Mouse (Mus musculus): Measurements from ENCODE around the gene Tcl1b1. TPM values are rescaled to one million over a fixed set of nuclear protein-coding genes. Genes with fewer than 3 reads are reported as not detected.
"Not testable (repeated sequence)": the region's sequence is repeated elsewhere in the genome, so short reads cannot be mapped to it uniquely, and the experiment has no call there.

Tcl1b1 gene
- polyA plus RNA-seq (2015; fragmentation: Nextera tagmentation; extraction: Ambion mirVana): not detected in 2 replicates

- 63% methylated on average over 4 of the region's 4 CpGs for WGBS
- Histone ChIP-seq H3K4me2 (no peak within 1 kb of the TSS), H3K27me3 (no peaks in the 10 kb centered on the region), H3K9ac (no peak within 1 kb of the TSS), H3K4me1 (no peaks in the 10 kb centered on the region), H3K4me3 (no peak within 1 kb of the TSS), H3K36me3 (no peaks in the 10 kb centered on the region), H3K27ac (no peak within 1 kb of the TSS), H3K9me3 (no peaks in the 10 kb centered on the region)
- no peak for ATAC-seq (ENCODE audit: insufficient number of reproducible peaks, insufficient read depth, low FRiP score, low TSS enrichment, low read depth)
These were observed at the start of gene Tcl1b1 for GRCm38 (mm10) chr12:105159390-105159789. Gene Tcl1b1, plus strand, starts transcription at chr12:105159690.

- ATAC-seq (ENCODE audit: insufficient number of reproducible peaks, insufficient read depth, low FRiP score, low TSS enrichment, low read depth): no peak
- H3K9me3 ChIP-seq: no peaks in the 10 kb centered on the region
- H3K27ac ChIP-seq: no peak overlapping the region
- no peak overlapping the region for H3K4me3 ChIP-seq
- H3K4me1 ChIP-seq: peaks cover 28% of the 10 kb centered on the region
- H3K4me2 ChIP-seq: no peak overlapping the region
- no peak overlapping the region for H3K9ac ChIP-seq
- H3K27me3 ChIP-seq: no peaks in the 10 kb centered on the region
- H3K36me3 ChIP-seq: no peaks in the 10 kb centered on the region
- 46% methylated on average over 4 of the region's 4 CpGs for WGBS
These were observed 49.7 kb upstream of the Tcl1b1 start for GRCm38 (mm10) chr12:105109812-105110211.

GRCm38 (mm10) chr12:105112321-105112988 is 47.0 kb upstream of the Tcl1b1 start:
- H3K36me3 ChIP-seq: no peaks in the 10 kb centered on the region
- peaks cover 28% of the 10 kb centered on the region for H3K4me1 ChIP-seq
- H3K4me2 ChIP-seq: peak overlapping the region; percentile 22; the same call in 1 of the 2 replicates
- no peak overlapping the region for H3K9ac ChIP-seq
- peak overlapping the region; percentile 60 for H3K27ac ChIP-seq
- no peak for ATAC-seq (ENCODE audit: insufficient number of reproducible peaks, insufficient read depth, low FRiP score, low TSS enrichment, low read depth)
- no peaks in the 10 kb centered on the region for H3K27me3 ChIP-seq
- H3K4me3 ChIP-seq: no peak overlapping the region
- no peaks in the 10 kb centered on the region for H3K9me3 ChIP-seq
- 35% methylated on average over 13 of the region's 13 CpGs for WGBS

- peaks cover 11% of the 10 kb centered on the region for H3K4me1 ChIP-seq
- H3K36me3 ChIP-seq: no peaks in the 10 kb centered on the region
- 97% methylated on average over 1 of the region's 1 CpGs for WGBS
- H3K27me3 ChIP-seq: no peaks in the 10 kb centered on the region
- ATAC-seq (ENCODE audit: insufficient number of reproducible peaks, insufficient read depth, low FRiP score, low TSS enrichment, low read depth): no peak
- no peaks in the 10 kb centered on the region for H3K9me3 ChIP-seq
- H3K4me3 ChIP-seq: no peak overlapping the region
- H3K4me2 ChIP-seq: no peak overlapping the region
- no peak overlapping the region for H3K27ac ChIP-seq
- H3K9ac ChIP-seq: no peak overlapping the region
These were observed 42.8 kb upstream of the Tcl1b1 start for GRCm38 (mm10) chr12:105116648-105117047.

- no peaks in the 10 kb centered on the region for H3K27me3 ChIP-seq
- H3K4me3 ChIP-seq: no peak overlapping the region
- H3K36me3 ChIP-seq: no peaks in the 10 kb centered on the region
- H3K4me1 ChIP-seq: no peaks in the 10 kb centered on the region
- H3K9ac ChIP-seq: no peak overlapping the region
- WGBS: 89% methylated on average over 6 of the region's 6 CpGs
- H3K4me2 ChIP-seq: no peak overlapping the region
- no peak for ATAC-seq (ENCODE audit: insufficient number of reproducible peaks, insufficient read depth, low FRiP score, low TSS enrichment, low read depth)
- 0 out of 2 replicates have a peak, but pooled peaks cover 3% of the 10 kb centered on the region for H3K9me3 ChIP-seq
- H3K27ac ChIP-seq: no peak overlapping the region
These were observed 34.1 kb upstream of the Tcl1b1 start for GRCm38 (mm10) chr12:105125362-105125761.

GRCm38 (mm10) chr12:105126516-105126915 is 33.0 kb upstream of the Tcl1b1 start:
- no peak for ATAC-seq (ENCODE audit: insufficient number of reproducible peaks, insufficient read depth, low FRiP score, low TSS enrichment, low read depth)

GRCm38 (mm10) chr12:105127607-105128006 is 31.9 kb upstream of the Tcl1b1 start:
- Histone ChIP-seq H3K4me1 (no peaks in the 10 kb centered on the region), H3K36me3 (no peaks in the 10 kb centered on the region), H3K27me3 (no peaks in the 10 kb centered on the region), H3K9me3 (0 out of 2 replicates have a peak, but pooled peaks cover 3% of the 10 kb centered on the region), H3K9ac (no peak overlapping the region), H3K4me2 (no peak overlapping the region), H3K4me3 (no peak overlapping the region), H3K27ac (no peak overlapping the region)
- WGBS: 73% methylated on average over 2 of the region's 2 CpGs
- no peak for ATAC-seq (ENCODE audit: insufficient number of reproducible peaks, insufficient read depth, low FRiP score, low TSS enrichment, low read depth)

More at GRCm38 (mm10) chr12:105126516-105126915, 33.0 kb upstream of the Tcl1b1 start:
- H3K9ac ChIP-seq: no peak overlapping the region
- H3K27me3 ChIP-seq: no peaks in the 10 kb centered on the region
- 30% methylated on average over 4 of the region's 4 CpGs for WGBS
- H3K4me3 ChIP-seq: no peak overlapping the region
- H3K36me3 ChIP-seq: no peaks in the 10 kb centered on the region
- no peak overlapping the region for H3K4me2 ChIP-seq
- no peak overlapping the region for H3K27ac ChIP-seq
- 0 out of 2 replicates have a peak, but pooled peaks cover 3% of the 10 kb centered on the region for H3K9me3 ChIP-seq
- no peaks in the 10 kb centered on the region for H3K4me1 ChIP-seq

GRCm38 (mm10) chr12:105129494-105130205 is 29.8 kb upstream of the Tcl1b1 start:
- H3K27ac ChIP-seq; H3K4me1 ChIP-seq; H3K4me2 ChIP-seq; H3K36me3 ChIP-seq; H3K9ac ChIP-seq; ATAC-seq (ENCODE audit: insufficient number of reproducible peaks, insufficient read depth, low FRiP score, low TSS enrichment, low read depth); H3K4me3 ChIP-seq; H3K9me3 ChIP-seq; H3K27me3 ChIP-seq: not testable (repeated sequence)
- 59% methylated on average over 3 of the region's 3 CpGs for WGBS

- H3K9me3 ChIP-seq; H3K27ac ChIP-seq; H3K4me2 ChIP-seq; H3K27me3 ChIP-seq; H3K4me1 ChIP-seq; ATAC-seq (ENCODE audit: insufficient number of reproducible peaks, insufficient read depth, low FRiP score, low TSS enrichment, low read depth); H3K4me3 ChIP-seq; H3K9ac ChIP-seq; H3K36me3 ChIP-seq: not testable (repeated sequence)
- WGBS: 61% methylated on average over 2 of the region's 2 CpGs
These were observed 25.3 kb upstream of the Tcl1b1 start for GRCm38 (mm10) chr12:105134167-105134566.

GRCm38 (mm10) chr12:105134826-105135225 is 24.7 kb upstream of the Tcl1b1 start:
- H3K9ac ChIP-seq; H3K4me2 ChIP-seq; H3K4me3 ChIP-seq; H3K27ac ChIP-seq; H3K36me3 ChIP-seq; H3K27me3 ChIP-seq; H3K9me3 ChIP-seq; ATAC-seq (ENCODE audit: insufficient number of reproducible peaks, insufficient read depth, low FRiP score, low TSS enrichment, low read depth); H3K4me1 ChIP-seq: not testable (repeated sequence)
- 81% methylated on average over 4 of the region's 4 CpGs for WGBS

GRCm38 (mm10) chr12:105137729-105138128 is 21.8 kb upstream of the Tcl1b1 start:
- WGBS: 71% methylated on average over 1 of the region's 1 CpGs
- ATAC-seq (ENCODE audit: insufficient number of reproducible peaks, insufficient read depth, low FRiP score, low TSS enrichment, low read depth): not testable (repeated sequence)

GRCm38 (mm10) chr12:105143096-105143495 is 16.4 kb upstream of the Tcl1b1 start:
- Histone ChIP-seq H3K27me3 (no peaks in the 10 kb centered on the region), H3K9ac (no peak overlapping the region), H3K4me1 (no peaks in the 10 kb centered on the region), H3K4me3 (no peak overlapping the region), H3K36me3 (no peaks in the 10 kb centered on the region), H3K27ac (no peak overlapping the region), H3K4me2 (no peak overlapping the region), H3K9me3 (no peaks in the 10 kb centered on the region)
- WGBS: 88% methylated on average over 3 of the region's 3 CpGs
- ATAC-seq (ENCODE audit: insufficient number of reproducible peaks, insufficient read depth, low FRiP score, low TSS enrichment, low read depth): no peak

More at GRCm38 (mm10) chr12:105137729-105138128, 21.8 kb upstream of the Tcl1b1 start:
- not testable (repeated sequence) for H3K27me3 ChIP-seq, H3K36me3 ChIP-seq, H3K4me2 ChIP-seq, H3K4me3 ChIP-seq, H3K9me3 ChIP-seq, H3K4me1 ChIP-seq, H3K27ac ChIP-seq, H3K9ac ChIP-seq

Data from embryonic facial prominence, embryonic 13.5 days (tissue).